Mouse (Mus musculus) limb, embryonic 14.5 days (tissue): ENCODE results near the gene Trappc3l. TPM values are rescaled to one million over a fixed set of nuclear protein-coding genes. Genes with fewer than 3 reads are reported as not detected.

Experiments
- ATAC-seq: fragments of 200-750 bp; cut with Nextera tagmentation; 2 replicates; pipeline ENCODE4 v1.8.0; 2017; ENCODE audit warnings: low read depth, moderate number of reproducible peaks, moderate TSS enrichment; ENCODE audit not compliant: low FRiP score
- DNase-seq: peaks from one replicate; pipeline ENCODE4 v3.0.0-alpha.2; 2015; ENCODE audit warnings: low spot score
- H3K27ac ChIP-seq: fragments of 300-500 bp; sonication (generic); replicated peaks from 2 replicates; pipeline ENCODE4 v1.5.1; 2014; ENCODE audit warnings: low read depth, mild to moderate bottlenecking, low read length, moderate library complexity, mixed read lengths
- H3K27me3 ChIP-seq: fragments of 300-500 bp; sonication (generic); 2 replicates; pipeline ENCODE4 v1.6.1; 2014; ENCODE audit warnings: low read length, mixed read lengths; ENCODE audit not compliant: control insufficient read depth, insufficient read depth
- H3K36me3 ChIP-seq: fragments of 300-500 bp; sonication (generic); 2 replicates; pipeline ENCODE4 v1.6.1; 2014; ENCODE audit warnings: mild to moderate bottlenecking, low read length, moderate library complexity, mixed read lengths; ENCODE audit not compliant: control insufficient read depth, insufficient read depth
- H3K4me1 ChIP-seq: fragments of 300-500 bp; sonication (generic); 2 replicates; pipeline ENCODE4 v1.6.1; 2014; ENCODE audit warnings: antibody characterized with exemption, low read length, mixed read lengths; ENCODE audit not compliant: control insufficient read depth, insufficient read depth
- H3K4me2 ChIP-seq: fragments of 300-500 bp; sonication (generic); replicated peaks from 2 replicates; pipeline ENCODE4 v1.6.1; 2014; ENCODE audit warnings: low read depth, mild to moderate bottlenecking, low read length, moderate library complexity; ENCODE audit not compliant: severe bottlenecking
- H3K4me3 ChIP-seq: fragments of 300-500 bp; sonication (generic); replicated peaks from 2 replicates; pipeline ENCODE4 v1.5.1; 2014; ENCODE audit warnings: low read length
- H3K9ac ChIP-seq: fragments of 300-500 bp; sonication (generic); 2 replicates; pipeline ENCODE4 v1.6.1; 2014; ENCODE audit warnings: mild to moderate bottlenecking, low read depth, low read length, moderate library complexity; ENCODE audit not compliant: severe bottlenecking
- H3K9me3 ChIP-seq: fragments of 300-500 bp; sonication (generic); 2 replicates; pipeline ENCODE4 v1.6.1; 2016; ENCODE audit warnings: low read length; ENCODE audit not compliant: control insufficient read depth
- POLR2A ChIP-seq: fragments of 200-500 bp; IDR thresholded peaks from 2 replicates; pipeline ENCODE4 v1.8.0; 2012; ENCODE audit warnings: inconsistent platforms, mild to moderate bottlenecking, moderate library complexity, borderline replicate concordance; ENCODE audit not compliant: insufficient read depth, insufficient read length; ENCODE audit errors: extremely low read depth
- WGBS: fragments of 180-500 bp; shearing (Covaris S2); extraction: QIAGEN DNeasy Blood & Tissue Kit; methylation state at CpG from one replicate; pipeline ENCODE4 v1.1.7; 2014; 5-methylcytosine and 5-hydroxymethylcytosine counted together
- polyA plus RNA-seq, 2 experiments: library from polyadenylated mRNA; depleted of rRNA in 1 of 2; stranded (reverse) in 1 of 2; unstranded in 1 of 2; fragments of >200 nt; fragmentation: Nextera tagmentation in 1 of 2; extraction: Ambion mirVana in 1 of 2; gene quantifications; 2 replicates each; pipeline versions ENCODE4 v1.2.1 to v1.2.3; 2012 to 2014

The Trappc3l gene
- polyA plus RNA-seq, 2 experiments = not detected

- ATAC-seq = no peak
These were observed 16.6 kb downstream of the Trappc3l start for GRCm38 (mm10) chr10:34053987-34054386.

DNA sequence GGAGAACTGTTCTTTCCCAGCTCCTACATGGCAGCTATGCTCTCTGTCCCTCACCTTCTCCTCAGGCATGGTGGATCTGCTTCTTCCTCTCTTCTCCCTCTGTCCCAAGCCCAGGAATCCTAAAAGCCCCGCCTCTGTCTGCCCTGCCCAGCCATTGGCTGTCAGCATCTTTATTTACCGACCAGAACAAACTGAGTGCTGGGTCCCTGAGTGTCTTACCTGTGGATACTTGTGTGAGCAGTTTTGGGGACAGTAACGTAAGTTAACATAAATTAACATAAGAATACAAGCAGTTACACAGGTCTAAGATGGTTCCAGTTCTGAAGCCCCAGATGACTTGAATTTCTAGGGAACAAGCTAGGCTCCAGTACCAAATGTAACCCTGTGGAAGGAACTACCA lies 29.2 kb downstream of the Trappc3l start:
- Histone ChIP-seq H3K27ac (no peak overlapping the region), H3K9me3 (no peaks in the 10 kb centered on the region), H3K4me3 (no peak overlapping the region), H3K27me3 (no peaks in the 10 kb centered on the region), H3K4me1 (no peaks in the 10 kb centered on the region), H3K4me2 (no peak overlapping the region), H3K36me3 (no peaks in the 10 kb centered on the region), H3K9ac (no peak overlapping the region)
- DNase-seq (no peak), ATAC-seq (no peak)
- WGBS = 44% methylated on average over 3 of the region's 3 CpGs
- no peak for TF ChIP-seq POLR2A

More at GRCm38 (mm10) chr10:34053987-34054386, 16.6 kb downstream of the Trappc3l start:
- no peak overlapping the region for H3K4me2 ChIP-seq
- WGBS = 92% methylated on average over 2 of the region's 2 CpGs
- no peaks in the 10 kb centered on the region for H3K27me3 ChIP-seq
- DNase-seq = no peak
- H3K36me3 ChIP-seq = no peaks in the 10 kb centered on the region
- TF ChIP-seq POLR2A = no peak
- no peak overlapping the region for H3K9ac ChIP-seq
- H3K4me1 ChIP-seq = no peaks in the 10 kb centered on the region
- no peaks in the 10 kb centered on the region for H3K9me3 ChIP-seq
- no peak overlapping the region for H3K27ac ChIP-seq
- no peak overlapping the region for H3K4me3 ChIP-seq

DNA sequence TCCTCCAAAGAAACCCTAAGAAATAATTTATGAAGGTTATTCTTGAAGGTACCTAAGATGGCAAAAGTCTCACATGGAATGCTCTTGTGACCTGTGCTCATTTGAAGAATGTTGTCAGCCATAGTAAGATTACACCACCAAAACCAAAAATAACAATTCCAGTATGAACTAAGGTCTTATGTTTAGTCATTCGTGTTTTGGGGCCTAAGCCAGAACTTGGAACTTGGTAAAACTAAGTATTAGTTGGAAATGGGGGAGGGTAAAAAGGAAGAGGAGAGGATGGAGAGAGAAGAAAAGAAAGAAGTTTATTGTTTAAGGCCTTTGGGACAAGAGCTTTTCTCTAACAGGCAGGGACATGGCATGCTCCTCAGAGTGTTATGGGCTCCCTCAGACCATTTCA lies 32.2 kb downstream of the Trappc3l start:
- Histone ChIP-seq H3K4me2 (no peak overlapping the region), H3K9ac (no peak overlapping the region), H3K4me3 (no peak overlapping the region), H3K9me3 (no peaks in the 10 kb centered on the region), H3K27me3 (no peaks in the 10 kb centered on the region), H3K27ac (no peak overlapping the region), H3K4me1 (no peaks in the 10 kb centered on the region), H3K36me3 (no peaks in the 10 kb centered on the region)
- ATAC-seq = no peak
- WGBS = 74% methylated on average over 1 of the region's 1 CpGs
- DNase-seq = no peak
- no peak for TF ChIP-seq POLR2A

DNA sequence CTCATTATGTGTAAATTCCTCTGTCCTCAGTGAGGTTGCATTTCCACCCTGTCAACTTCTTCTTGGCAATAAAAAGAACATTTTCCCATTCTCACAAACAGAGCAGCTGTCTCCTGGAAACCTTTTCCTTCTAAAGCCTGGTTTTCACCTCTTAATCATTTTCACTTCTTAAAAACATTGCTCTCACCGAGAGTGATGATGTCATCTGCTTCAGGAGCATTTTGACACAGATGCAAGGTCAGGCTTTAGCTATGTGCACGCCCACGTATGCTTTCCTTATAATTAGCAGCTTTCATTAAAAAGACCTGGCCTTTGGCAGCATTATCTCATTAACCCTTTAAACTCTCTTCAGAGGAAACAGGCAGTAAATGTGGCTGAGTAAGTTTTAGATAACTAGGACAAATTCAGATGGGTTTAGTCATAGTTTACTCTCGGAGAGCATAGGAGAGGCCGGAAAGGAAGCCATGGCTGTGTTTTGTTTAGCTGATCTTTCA lies 33.6 kb downstream of the Trappc3l start:
- H3K4me2 ChIP-seq = no peak overlapping the region
- DNase-seq = no peak
- ATAC-seq = 0 out of 2 replicates have a peak, but pooled peaks have one; percentile 30

GRCm38 (mm10) chr10:34071650-34072049 lies 34.3 kb downstream of the Trappc3l start:
- WGBS = 56% methylated on average over 2 of the region's 2 CpGs
- DNase-seq = no peak
- Histone ChIP-seq H3K36me3 (no peaks in the 10 kb centered on the region), H3K9me3 (no peaks in the 10 kb centered on the region), H3K4me2 (no peak overlapping the region), H3K4me3 (no peak overlapping the region), H3K9ac (no peak overlapping the region), H3K27ac (no peak overlapping the region), H3K27me3 (no peaks in the 10 kb centered on the region), H3K4me1 (no peaks in the 10 kb centered on the region)
- TF ChIP-seq POLR2A = no peak
- ATAC-seq = no peak

More for the DNA sequence above, 33.6 kb downstream of the Trappc3l start:
- no peak overlapping the region for H3K27ac ChIP-seq
- TF ChIP-seq POLR2A = no peak
- no peaks in the 10 kb centered on the region for H3K36me3 ChIP-seq
- 32% methylated on average over 5 of the region's 5 CpGs for WGBS
- H3K4me1 ChIP-seq = no peaks in the 10 kb centered on the region
- H3K9ac ChIP-seq = no peak overlapping the region
- H3K27me3 ChIP-seq = no peaks in the 10 kb centered on the region
- no peaks in the 10 kb centered on the region for H3K9me3 ChIP-seq
- no peak overlapping the region for H3K4me3 ChIP-seq

- no peak overlapping the region for H3K4me3 ChIP-seq
- H3K4me1 ChIP-seq = no peaks in the 10 kb centered on the region
- H3K36me3 ChIP-seq = no peaks in the 10 kb centered on the region
- TF ChIP-seq POLR2A = no peak
- DNase-seq = no peak
- no peaks in the 10 kb centered on the region for H3K9me3 ChIP-seq
- no peak overlapping the region for H3K9ac ChIP-seq
- no peak overlapping the region for H3K4me2 ChIP-seq
- H3K27me3 ChIP-seq = no peaks in the 10 kb centered on the region
- no peak for ATAC-seq
- H3K27ac ChIP-seq = no peak overlapping the region
- 81% methylated on average over 5 of the region's 5 CpGs for WGBS
These were observed 37.3 kb downstream of the Trappc3l start for GRCm38 (mm10) chr10:34074522-34075200.
